Mouse (Mus musculus) bone marrow, adult 2 months (tissue): ENCODE data around the gene Psmb8.

Experiments
- CTCF ChIP-seq: fragments of 200-500 bp; IDR thresholded peaks from 2 replicates; pipeline ENCODE4 v1.5.1; 2011; ENCODE audit warnings: low read length, control low read depth; ENCODE audit not compliant: control insufficient read depth, insufficient read depth
- POLR2A ChIP-seq: fragments of 200-500 bp; IDR thresholded peaks from 2 replicates; pipeline ENCODE4 v1.6.1; 2011; ENCODE audit warnings: low read depth, mild to moderate bottlenecking, control low read depth, low read length, borderline replicate concordance; ENCODE audit not compliant: control insufficient read depth

DNA sequence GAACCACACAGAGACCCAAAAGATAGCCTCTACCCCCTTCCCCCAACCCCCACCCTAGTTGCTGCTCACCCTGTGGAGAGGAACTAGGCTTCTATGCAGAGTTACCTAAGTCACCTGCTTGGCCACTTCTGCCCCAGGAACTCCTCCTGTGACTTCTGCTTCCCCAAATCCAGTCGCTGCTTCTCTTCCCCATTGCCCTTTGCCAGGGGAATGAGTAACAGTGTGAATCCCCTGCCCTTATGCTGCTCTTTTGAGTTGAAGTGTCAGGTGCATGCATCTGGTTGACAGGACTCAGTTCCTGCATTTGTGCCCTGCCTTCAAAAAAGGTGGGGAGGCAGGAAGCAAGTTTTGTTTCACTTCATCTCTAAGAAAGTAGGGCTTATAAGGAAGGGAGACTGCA, 23.4 kb upstream of the Psmb8 start:
- TF ChIP-seq CTCF (no peak), POLR2A (no peak)
